In the genomic region with DNA sequence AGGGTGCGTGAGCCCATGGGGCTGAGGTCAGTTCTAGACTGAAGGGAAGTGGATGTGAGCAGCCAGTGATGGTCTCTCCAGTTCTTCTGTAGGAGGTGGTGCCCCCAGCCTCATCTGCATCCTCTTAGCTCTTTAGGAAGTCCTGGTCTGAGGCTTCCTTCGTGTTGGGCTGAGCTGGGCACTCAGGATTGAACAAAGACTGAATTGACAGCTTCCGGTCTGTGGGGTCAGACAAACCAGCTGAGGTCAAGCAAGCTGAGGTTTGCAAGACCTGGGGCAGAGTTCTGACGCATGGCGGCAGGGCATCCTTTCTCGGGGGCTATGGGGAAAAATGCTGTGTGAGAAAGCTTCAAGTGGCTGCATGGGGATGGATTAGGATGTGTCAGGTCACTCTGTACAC, we compare ENCODE assay signal across 12 mouse cellular contexts. TPM values are rescaled to one million over a fixed set of nuclear protein-coding genes. Genes with fewer than 3 reads are reported as not detected.
DNase-seq lines count a peak whose midpoint lies in the region; ATAC-seq and TF ChIP-seq lines count a peak whose summit lies in the region.
"Had no signal": no experiment of that assay in that cellular context is flagged by ENCODE, and none has a peak within 500 bp of the region (broad histone marks: within the 10 kb centered on the region; RNA-seq: fewer than 3 reads in every experiment).

No protein-coding gene starts in this region.

- H3K27ac ChIP-seq in forebrain, embryonic 10.5 days, result peak overlapping the region; percentile 83
- H3K27ac ChIP-seq in forebrain, embryonic 16.5 days (ENCODE audit: low read length), result no peak overlapping the region
- peak overlapping the region; percentile 93; the same call in 1 of the 2 replicates for H3K27ac ChIP-seq in kidney, embryonic 15.5 days
- peak overlapping the region; percentile 43; the same call in 1 of the 2 replicates for H3K27ac ChIP-seq in spleen, adult 2 months (ENCODE audit: insufficient read depth, low read length)
- peak overlapping the region; percentile 93 for H3K27ac ChIP-seq in stomach, postnatal 0 days (replicated peaks)

- TF ChIP-seq EP300 in stomach, postnatal 0 days (optimal IDR thresholded peaks at IDR 0.05), result no peak

- H3K36me3 ChIP-seq in forebrain, embryonic 10.5 days (replicated peaks), result peaks cover 10% of the 10 kb centered on the region; the same call in 1 of the 2 replicates
- no peaks in the 10 kb centered on the region for H3K36me3 ChIP-seq in forebrain, embryonic 16.5 days (ENCODE audit: control insufficient read depth, insufficient read depth)
- 0 out of 2 replicates have a peak, but pooled peaks cover 4% of the 10 kb centered on the region for H3K36me3 ChIP-seq in kidney, embryonic 15.5 days
- H3K36me3 ChIP-seq in spleen, adult 2 months (ENCODE audit: control insufficient read depth, insufficient read depth, low read length), result no peaks in the 10 kb centered on the region
- no peaks in the 10 kb centered on the region for H3K36me3 ChIP-seq in stomach, postnatal 0 days (ENCODE audit: control insufficient read depth, insufficient read depth, low read length)

- H3K9ac ChIP-seq in forebrain, embryonic 16.5 days (replicated peaks; ENCODE audit: low read depth, low read length), result no peak overlapping the region
- H3K9ac ChIP-seq in kidney, embryonic 15.5 days, result no peak overlapping the region
- H3K9ac ChIP-seq in stomach, postnatal 0 days (ENCODE audit: low read length), result peak overlapping the region; percentile 5; the same call in 1 of the 2 replicates
- H3K9ac ChIP-seq: limb, embryonic 12.5 days had no signal

- TF ChIP-seq CTCF in spleen, adult 2 months (IDR thresholded peaks at IDR 0.05; ENCODE audit: extremely low read depth, insufficient read depth, insufficient read length, insufficient replicate concordance), result no peak
- TF ChIP-seq CTCF in stomach, postnatal 0 days (IDR thresholded peaks at IDR 0.05; ENCODE audit: low read depth), result no peak

- no peak for ATAC-seq in forebrain, embryonic 16.5 days
- no peak for ATAC-seq in kidney, embryonic 15.5 days (replicated peaks; ENCODE audit: low FRiP score)
- ATAC-seq in stomach, postnatal 0 days (ENCODE audit: low FRiP score, low TSS enrichment), result no peak

- 30% methylated on average over 6 of the region's 6 CpGs for WGBS in forebrain, embryonic 10.5 days
- 54% methylated on average over 6 of the region's 6 CpGs for WGBS in forebrain, embryonic 16.5 days
- WGBS in kidney, embryonic 15.5 days, result 46% methylated on average over 6 of the region's 6 CpGs
- 78% methylated on average over 6 of the region's 6 CpGs for WGBS in spleen, adult 2 months
- 52% methylated on average over 6 of the region's 6 CpGs for WGBS in stomach, postnatal 0 days

- peaks cover 7% of the 10 kb centered on the region; the same call in 1 of the 2 replicates for H3K27me3 ChIP-seq in forebrain, embryonic 10.5 days (ENCODE audit: poor library complexity, severe bottlenecking)
- no peaks in the 10 kb centered on the region for H3K27me3 ChIP-seq in forebrain, embryonic 16.5 days (replicated peaks; ENCODE audit: control insufficient read depth, insufficient read depth, low read length)
- H3K27me3 ChIP-seq in kidney, embryonic 15.5 days, result no peaks in the 10 kb centered on the region
- H3K27me3 ChIP-seq in spleen, adult 2 months (ENCODE audit: control insufficient read depth, insufficient read depth, low read length), result no peaks in the 10 kb centered on the region
- no peaks in the 10 kb centered on the region for H3K27me3 ChIP-seq in stomach, postnatal 0 days (ENCODE audit: control insufficient read depth, insufficient read depth, low read length)
- H3K27me3 ChIP-seq: limb, embryonic 12.5 days had no signal

- H3K4me1 ChIP-seq in forebrain, embryonic 10.5 days, result peaks cover 64% of the 10 kb centered on the region
- H3K4me1 ChIP-seq in forebrain, embryonic 16.5 days (replicated peaks; ENCODE audit: control insufficient read depth, insufficient read depth, low read length), result peaks cover 28% of the 10 kb centered on the region
- H3K4me1 ChIP-seq in kidney, embryonic 15.5 days, result peaks cover 84% of the 10 kb centered on the region
- H3K4me1 ChIP-seq in spleen, adult 2 months (ENCODE audit: control insufficient read depth, insufficient read depth, insufficient read length), result peaks cover under 1% of the 10 kb centered on the region; the same call in 1 of the 2 replicates
- H3K4me1 ChIP-seq in stomach, postnatal 0 days (replicated peaks; ENCODE audit: control insufficient read depth, insufficient read depth), result peaks cover 31% of the 10 kb centered on the region

- peak; percentile 32 for DNase-seq in forebrain, embryonic 10.5 days (ENCODE audit: extremely low spot score, low spot score)
- DNase-seq in kidney, postnatal 14 days, result no peak
- DNase-seq in spleen, adult 2 months (ENCODE audit: low read depth in 1 of 2, low spot score in 2 of 2), result no peak
- DNase-seq in spleen, postnatal 36 days (ENCODE audit: low spot score in 2 of 2), result no peak
- DNase-seq in stomach, postnatal 0 days (ENCODE audit: low spot score), result no peak
- no peak for DNase-seq in Muller cell, postnatal 12 days (ENCODE audit: inconsistent ontology term)
- DNase-seq: adrenal gland, adult 2 months; cerebellum, adult 9-10 months had no signal

- no peak overlapping the region for H3K4me3 ChIP-seq in forebrain, embryonic 10.5 days
- no peak overlapping the region for H3K4me3 ChIP-seq in forebrain, embryonic 16.5 days (replicated peaks; ENCODE audit: low read length)
- H3K4me3 ChIP-seq in kidney, embryonic 15.5 days (replicated peaks), result no peak overlapping the region
- H3K4me3 ChIP-seq in spleen, adult 2 months (ENCODE audit: extremely low read depth, insufficient read depth, insufficient read length), result no peak overlapping the region
- no peak overlapping the region; the same call in 1 of the 2 replicates for H3K4me3 ChIP-seq in stomach, postnatal 0 days (ENCODE audit: low read depth, low read length)
- H3K4me3 ChIP-seq: limb, embryonic 12.5 days had no signal

- H3K9me3 ChIP-seq in forebrain, embryonic 10.5 days, result no peaks in the 10 kb centered on the region
- H3K9me3 ChIP-seq in forebrain, embryonic 16.5 days (ENCODE audit: control insufficient read depth, low read length), result no peaks in the 10 kb centered on the region
- H3K9me3 ChIP-seq in kidney, embryonic 15.5 days (replicated peaks), result no peaks in the 10 kb centered on the region
- H3K9me3 ChIP-seq in stomach, postnatal 0 days (ENCODE audit: control insufficient read depth, low read length), result no peaks in the 10 kb centered on the region
- H3K9me3 ChIP-seq: limb, embryonic 12.5 days had no signal

- no peak overlapping the region for H3K4me2 ChIP-seq in forebrain, embryonic 16.5 days (ENCODE audit: low read length)
- H3K4me2 ChIP-seq in kidney, embryonic 15.5 days, result no peak overlapping the region
- peak overlapping the region; percentile 40 for H3K4me2 ChIP-seq in stomach, postnatal 0 days (replicated peaks; ENCODE audit: low read depth)
- H3K4me2 ChIP-seq: limb, embryonic 12.5 days; midbrain, embryonic 11.5 days had no signal

- TF ChIP-seq POLR2A in spleen, adult 2 months (IDR thresholded peaks at IDR 0.05; ENCODE audit: low read depth, low read length), result no peak

RNA-seq across cellular contexts. Expression of a gene that starts 15.6 kb away (rescaled TPM):
- 41.9 and 42.0 TPM in 2 replicates for polyA plus RNA-seq in forebrain, embryonic 10.5 days (2016; fragmentation: Nextera tagmentation; extraction: Ambion mirVana)
- polyA plus RNA-seq in forebrain, embryonic 16.5 days (2015; fragmentation: Nextera tagmentation; extraction: Ambion mirVana), result 14.5 and 17.6 TPM in 2 replicates
- polyA plus RNA-seq in kidney, embryonic 15.5 days (2015; fragmentation: Nextera tagmentation; extraction: Ambion mirVana), result 119 and 137 TPM in 2 replicates
- polyA plus RNA-seq in spleen, adult 2 months (2012; rRNA removed), result 174 and 192 TPM in 2 replicates
- 418 and 496 TPM in 2 replicates for polyA plus RNA-seq in stomach, postnatal 0 days (2015; fragmentation: Nextera tagmentation; extraction: Ambion mirVana)

RNA-seq across cellular contexts. Expression of a gene that starts 30.5 kb away (rescaled TPM):
- polyA plus RNA-seq in forebrain, embryonic 10.5 days (2016; fragmentation: Nextera tagmentation; extraction: Ambion mirVana), result 20.2 and 21.4 TPM in 2 replicates
- 17.3 and 19.9 TPM in 2 replicates for polyA plus RNA-seq in forebrain, embryonic 16.5 days (2015; fragmentation: Nextera tagmentation; extraction: Ambion mirVana)
- polyA plus RNA-seq in kidney, embryonic 15.5 days (2015; fragmentation: Nextera tagmentation; extraction: Ambion mirVana), result 79.5 and 86.2 TPM in 2 replicates
- polyA plus RNA-seq in spleen, adult 2 months (2012; rRNA removed), result 17.5 and 18.9 TPM in 2 replicates
- 91.1 and 92.2 TPM in 2 replicates for polyA plus RNA-seq in stomach, postnatal 0 days (2015; fragmentation: Nextera tagmentation; extraction: Ambion mirVana)

RNA-seq across cellular contexts. Expression of a gene that starts 43.8 kb away (rescaled TPM):
- 0.55 and 1.3 TPM in 2 replicates for polyA plus RNA-seq in forebrain, embryonic 10.5 days (2016; fragmentation: Nextera tagmentation; extraction: Ambion mirVana)
- 0.88 TPM in 1 of 2 replicates, not detected in the other for polyA plus RNA-seq in forebrain, embryonic 16.5 days (2015; fragmentation: Nextera tagmentation; extraction: Ambion mirVana)
- polyA plus RNA-seq in kidney, embryonic 15.5 days (2015; fragmentation: Nextera tagmentation; extraction: Ambion mirVana), result 36.1 and 56.2 TPM in 2 replicates
- 0.80 and 1.3 TPM in 2 replicates for polyA plus RNA-seq in spleen, adult 2 months (2012; rRNA removed)
- polyA plus RNA-seq in stomach, postnatal 0 days (2015; fragmentation: Nextera tagmentation; extraction: Ambion mirVana), result 4.2 and 6.8 TPM in 2 replicates
